Mouse (Mus musculus) lung, postnatal 0 days (tissue): Measurements from ENCODE around the gene Srgap2. TPM values are rescaled to one million over a fixed set of nuclear protein-coding genes. Genes with fewer than 3 reads are reported as not detected.

Experiments
- ATAC-seq: fragments of 200-750 bp; cut with Nextera tagmentation; 2 replicates; pipeline ENCODE4 v1.8.0; 2017; ENCODE audit warnings: moderate library complexity
- DNase-seq: peaks from one replicate; pipeline ENCODE4 v3.0.0-alpha.2; 2016; ENCODE audit warnings: low spot score
- H3K27ac ChIP-seq: fragments of 300-500 bp; sonication (generic); 2 replicates; pipeline ENCODE4 v1.5.1; 2014; ENCODE audit warnings: antibody characterized with exemption, mild to moderate bottlenecking, low read length, mixed read lengths
- H3K27me3 ChIP-seq: fragments of 300-500 bp; sonication (generic); replicated peaks from 2 replicates; pipeline ENCODE4 v1.6.1; 2014; ENCODE audit warnings: low read length, mixed read lengths; ENCODE audit not compliant: insufficient read depth
- H3K36me3 ChIP-seq: fragments of 300-500 bp; sonication (generic); 2 replicates; pipeline ENCODE4 v1.6.1; 2014; ENCODE audit warnings: low read length, mixed read lengths; ENCODE audit not compliant: insufficient read depth
- H3K4me1 ChIP-seq: fragments of 300-500 bp; sonication (generic); 2 replicates; pipeline ENCODE4 v1.6.1; 2014; ENCODE audit warnings: antibody characterized with exemption, low read depth, low read length, mixed read lengths; ENCODE audit not compliant: insufficient read depth
- H3K4me2 ChIP-seq: fragments of 300-500 bp; sonication (generic); replicated peaks from 2 replicates; pipeline ENCODE4 v1.6.1; 2014; ENCODE audit warnings: low read depth, mild to moderate bottlenecking, low read length, moderate library complexity, mixed read lengths
- H3K4me3 ChIP-seq: fragments of 300-500 bp; sonication (generic); 2 replicates; pipeline ENCODE4 v1.5.1; 2014; ENCODE audit warnings: low read depth, low read length
- H3K9ac ChIP-seq: fragments of 300-500 bp; sonication (generic); replicated peaks from 2 replicates; pipeline ENCODE4 v1.6.1; 2014; ENCODE audit warnings: low read depth, mild to moderate bottlenecking
- H3K9me3 ChIP-seq: fragments of 300-500 bp; sonication (generic); 2 replicates; pipeline ENCODE4 v1.6.1; 2016; ENCODE audit warnings: low read length, mixed read lengths
- CTCF ChIP-seq: IDR thresholded peaks from 2 replicates; pipeline ENCODE4 v1.5.1; 2016; ENCODE audit warnings: antibody characterized with exemption, mild to moderate bottlenecking
- EP300 ChIP-seq: IDR thresholded peaks from 2 replicates; pipeline ENCODE4 v1.6.1; 2016; ENCODE audit warnings: antibody characterized with exemption, mild to moderate bottlenecking, control low read depth
- WGBS: fragments of 180-500 bp; shearing (Covaris S2); extraction: QIAGEN DNeasy Blood & Tissue Kit; methylation state at CpG from one replicate; pipeline ENCODE4 v1.1.7; 2014; 5-methylcytosine and 5-hydroxymethylcytosine counted together
- polyA plus RNA-seq: library from polyadenylated mRNA; unstranded; fragments of >200 nt; fragmentation: Nextera tagmentation; extraction: Ambion mirVana; gene quantifications from 2 replicates; pipeline ENCODE4 v1.2.1, GENCODE M21; 2015

The Srgap2 gene
- polyA plus RNA-seq, 1 experiment from 2014 or later: 9.5 TPM

DNA sequence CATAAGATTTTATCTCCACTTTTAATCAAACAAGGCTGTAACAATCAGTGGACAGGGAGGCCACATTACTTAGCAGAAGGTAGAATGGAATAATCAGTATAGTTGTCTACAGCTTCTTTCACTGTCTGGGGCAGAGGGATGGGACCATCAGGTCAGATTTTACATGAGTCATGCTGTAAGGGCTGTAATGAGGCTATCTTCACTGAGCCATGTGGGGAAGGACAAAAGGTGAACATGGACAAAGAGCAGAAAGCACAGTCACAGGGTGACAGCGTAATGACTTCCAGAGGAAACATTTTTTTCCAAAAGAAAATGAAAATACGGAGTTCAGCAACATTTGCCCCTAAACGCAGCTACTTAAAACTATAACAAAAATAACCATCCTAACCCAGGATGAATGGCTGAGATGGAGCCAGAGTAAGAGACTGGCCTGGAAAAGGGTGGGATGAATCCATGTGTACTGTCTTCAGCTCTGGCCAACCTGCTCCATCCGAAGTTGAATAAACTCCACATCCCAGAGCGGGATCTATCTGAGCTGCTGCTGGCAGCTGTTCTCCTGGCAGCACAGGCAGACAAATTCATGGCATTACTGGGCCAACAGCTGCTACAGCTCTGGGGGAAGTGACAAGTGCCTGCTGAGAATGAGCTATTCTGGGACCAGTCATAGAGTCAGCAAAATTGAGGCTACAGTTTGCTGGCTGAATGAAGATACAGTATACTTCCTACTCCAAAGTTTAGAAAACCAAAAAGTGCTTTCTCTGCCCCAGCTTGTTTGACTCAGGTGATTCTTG, 95.5 kb downstream of the Srgap2 start:
- DNase-seq: peak; percentile 80
- TF ChIP-seq EP300: no peak
- no peak for TF ChIP-seq CTCF
- ATAC-seq: peak; percentile 90
- Histone ChIP-seq H3K9me3 (no peaks in the 10 kb centered on the region), H3K4me3 (no peak overlapping the region), H3K4me2 (no peak overlapping the region), H3K9ac (no peak overlapping the region), H3K36me3 (no peaks in the 10 kb centered on the region), H3K27ac (no peak overlapping the region), H3K4me1 (0 out of 2 replicates have a peak, but pooled peaks cover 2% of the 10 kb centered on the region), H3K27me3 (no peaks in the 10 kb centered on the region)
- 67% methylated on average over 5 of the region's 5 CpGs for WGBS

DNA sequence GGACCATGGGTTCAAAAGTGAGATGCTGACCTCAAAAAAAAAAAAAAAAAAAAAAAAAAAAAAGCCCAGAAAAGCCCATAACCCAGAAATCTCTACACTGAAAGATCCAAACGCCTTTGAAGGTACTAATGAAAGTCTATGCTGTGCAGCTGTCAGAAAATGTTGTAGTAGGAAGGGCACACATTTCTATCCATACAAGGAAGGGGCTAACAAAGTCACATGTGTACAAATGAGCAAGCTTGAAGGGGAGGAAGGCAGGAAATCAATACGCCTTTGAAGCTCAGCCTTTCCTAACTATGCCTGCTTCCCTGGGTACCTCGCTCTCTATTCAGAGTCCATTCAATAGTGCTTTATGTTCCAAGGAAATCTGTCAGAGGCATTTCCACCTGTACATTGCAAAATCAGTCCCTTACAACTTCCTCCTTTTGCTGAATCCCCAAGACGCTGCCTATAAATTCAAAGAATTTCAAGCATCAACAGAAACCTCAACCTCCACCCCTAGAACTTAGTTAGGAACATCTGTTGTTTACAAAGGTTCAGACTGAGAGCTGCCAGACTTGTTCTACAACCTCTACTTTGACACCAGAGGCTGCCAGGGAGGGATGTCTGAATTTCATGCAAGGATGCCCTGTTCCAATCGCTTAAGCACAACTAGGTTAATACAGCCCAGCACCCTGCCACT, 99.9 kb downstream of the Srgap2 start:
- TF ChIP-seq CTCF: no peak
- TF ChIP-seq EP300: peak; percentile 72
- Histone ChIP-seq H3K9ac (no peak overlapping the region), H3K4me1 (0 out of 2 replicates have a peak, but pooled peaks cover 2% of the 10 kb centered on the region), H3K36me3 (no peaks in the 10 kb centered on the region), H3K9me3 (no peaks in the 10 kb centered on the region), H3K4me3 (no peak overlapping the region), H3K4me2 (no peak overlapping the region), H3K27ac (no peak overlapping the region), H3K27me3 (no peaks in the 10 kb centered on the region)
- DNase-seq (peak; percentile 73), ATAC-seq (peak; percentile 57)
- WGBS: 16% methylated on average over 5 of the region's 5 CpGs

- Histone ChIP-seq H3K27me3 (no peaks in the 10 kb centered on the region), H3K9me3 (no peaks in the 10 kb centered on the region), H3K4me2 (no peak overlapping the region), H3K4me1 (0 out of 2 replicates have a peak, but pooled peaks cover 2% of the 10 kb centered on the region), H3K36me3 (no peaks in the 10 kb centered on the region), H3K4me3 (no peak overlapping the region), H3K9ac (no peak overlapping the region), H3K27ac (no peak overlapping the region)
- TF ChIP-seq CTCF (no peak), EP300 (no peak)
- WGBS: 65% methylated on average over 3 of the region's 3 CpGs
- ATAC-seq (no peak), DNase-seq (peak; percentile 39)
These were observed 104.1 kb downstream of the Srgap2 start for GRCm38 (mm10) chr1:131423061-131423460.

- Histone ChIP-seq H3K9ac (no peak overlapping the region), H3K9me3 (no peaks in the 10 kb centered on the region), H3K36me3 (no peaks in the 10 kb centered on the region), H3K27me3 (no peaks in the 10 kb centered on the region), H3K4me3 (no peak overlapping the region), H3K4me1 (no peaks in the 10 kb centered on the region), H3K27ac (no peak overlapping the region), H3K4me2 (no peak overlapping the region)
- DNase-seq (peak; percentile 30), ATAC-seq (no peak)
- TF ChIP-seq CTCF (no peak), EP300 (no peak)
These were observed 106.0 kb downstream of the Srgap2 start for GRCm38 (mm10) chr1:131421113-131421512.

- Histone ChIP-seq H3K27ac (no peak overlapping the region), H3K9ac (no peak overlapping the region), H3K4me1 (no peaks in the 10 kb centered on the region), H3K9me3 (no peaks in the 10 kb centered on the region), H3K4me3 (no peak overlapping the region), H3K27me3 (no peaks in the 10 kb centered on the region), H3K36me3 (no peaks in the 10 kb centered on the region), H3K4me2 (no peak overlapping the region)
- WGBS: 50% methylated on average over 4 of the region's 4 CpGs
- TF ChIP-seq EP300: no peak
- no peak for TF ChIP-seq CTCF
- ATAC-seq (0 out of 2 replicates have a peak, but pooled peaks have one; percentile 23), DNase-seq (no peak)
These were observed 106.5 kb downstream of the Srgap2 start for GRCm38 (mm10) chr1:131420660-131421059.

DNA sequence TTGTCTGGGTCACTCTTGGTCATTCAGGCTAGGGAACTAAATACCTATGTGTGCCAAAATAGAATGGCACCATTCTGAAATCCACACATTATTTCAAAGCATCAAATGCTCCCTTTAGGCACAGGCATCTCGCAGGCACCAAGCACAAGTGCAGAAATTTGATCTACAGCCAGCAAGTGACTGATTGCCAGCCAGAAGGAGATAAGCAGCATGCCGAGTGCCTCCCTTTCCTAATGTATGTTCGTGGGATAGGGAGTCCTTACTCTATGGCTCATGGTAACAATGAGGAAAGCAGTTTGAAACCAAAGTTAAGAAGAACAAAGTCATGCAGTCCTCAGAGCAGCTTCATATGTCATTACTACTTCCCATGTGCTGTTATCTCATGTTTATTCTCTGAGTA, 107.8 kb downstream of the Srgap2 start:
- Histone ChIP-seq H3K4me2 (no peak overlapping the region), H3K9me3 (no peaks in the 10 kb centered on the region), H3K36me3 (no peaks in the 10 kb centered on the region), H3K4me3 (no peak overlapping the region), H3K4me1 (no peaks in the 10 kb centered on the region), H3K27me3 (no peaks in the 10 kb centered on the region), H3K9ac (no peak overlapping the region), H3K27ac (no peak overlapping the region)
- no peak for TF ChIP-seq CTCF
- no peak for TF ChIP-seq EP300
- ATAC-seq (no peak), DNase-seq (peak; percentile 36)
- WGBS: 14% methylated on average over 3 of the region's 3 CpGs
